In genomic region chr2:124308605-124309004, GRCm38 (mm10) we compare ENCODE assay signal across 21 mouse cellular contexts.
DNase-seq lines count a peak whose midpoint lies in the region; ATAC-seq and TF ChIP-seq lines count a peak whose summit lies in the region.
"Had no signal": no experiment of that assay in that cellular context is flagged by ENCODE, and none has a peak within 500 bp of the region (broad histone marks: within the 10 kb centered on the region; RNA-seq: fewer than 3 reads in every experiment).

No protein-coding gene starts in this region.

- no peaks in the 10 kb centered on the region for H3K9me3 ChIP-seq in lung, embryonic 14.5 days (ENCODE audit: low read depth, low read length)
- no peaks in the 10 kb centered on the region for H3K9me3 ChIP-seq in lung, embryonic 15.5 days
- H3K9me3 ChIP-seq in lung, embryonic 16.5 days (ENCODE audit: control insufficient read depth, low read length), result no peaks in the 10 kb centered on the region

- peak; percentile 63; the same call in 1 of the 2 replicates for ATAC-seq in lung, embryonic 14.5 days (ENCODE audit: insufficient read depth)
- ATAC-seq in lung, embryonic 15.5 days (ENCODE audit: borderline replicate concordance, extremely low read depth, low FRiP score, low TSS enrichment), result peak; percentile 65; the same call in 1 of the 2 replicates
- peak; percentile 91 for ATAC-seq in lung, embryonic 16.5 days (ENCODE audit: low read depth)
- ATAC-seq: activated CD4-positive, CD25-positive, alpha-beta regulatory T cell, adult 4 months; CD4-positive, CD25-positive, alpha-beta regulatory T cell, adult 4 months; Patski had no signal

- TF ChIP-seq CTCF in lung, embryonic 14.5 days (IDR thresholded peaks at IDR 0.05; ENCODE audit: low read depth), result no peak
- TF ChIP-seq CTCF in lung, adult 2 months (IDR thresholded peaks at IDR 0.05; ENCODE audit: insufficient read depth, low read length), result no peak

- WGBS in lung, embryonic 14.5 days, result 22% methylated on average over 2 of the region's 2 CpGs
- 33% methylated on average over 2 of the region's 2 CpGs for WGBS in lung, embryonic 15.5 days
- WGBS in lung, adult 2 months, result 26% methylated on average over 2 of the region's 2 CpGs
- 34% methylated on average over 2 of the region's 2 CpGs for WGBS in lung, embryonic 16.5 days

- no peak overlapping the region for H3K9ac ChIP-seq in lung, embryonic 14.5 days
- no peak overlapping the region for H3K9ac ChIP-seq in lung, embryonic 15.5 days
- no peak overlapping the region for H3K9ac ChIP-seq in lung, embryonic 16.5 days (ENCODE audit: low read length)

- H3K4me1 ChIP-seq in lung, embryonic 14.5 days (ENCODE audit: insufficient read depth), result no peaks in the 10 kb centered on the region
- no peaks in the 10 kb centered on the region for H3K4me1 ChIP-seq in lung, embryonic 15.5 days
- no peaks in the 10 kb centered on the region for H3K4me1 ChIP-seq in lung, adult 2 months (ENCODE audit: control insufficient read depth, insufficient read depth, low read length)
- H3K4me1 ChIP-seq in lung, embryonic 16.5 days (replicated peaks; ENCODE audit: control insufficient read depth, insufficient read depth, low read length), result no peaks in the 10 kb centered on the region

- peak; percentile 72 for DNase-seq in lung, embryonic 14.5 days
- no peak for DNase-seq in lung, postnatal 10 days
- no peak for DNase-seq in lung, adult 2 months
- DNase-seq in lung, postnatal 25 days (ENCODE audit: low spot score), result no peak
- DNase-seq: adrenal gland, adult 2 months; adrenal gland, adult 8-10 months; adrenal gland, postnatal 10 days; adrenal gland, postnatal 14 days; adrenal gland, postnatal 25 days; adrenal gland, postnatal 36 days; B cell, adult 2 months; cerebellum, adult 11 months; cerebellum, adult 11-12 months; cerebellum, adult 18-20 months had no signal

- no peak overlapping the region for H3K4me3 ChIP-seq in lung, embryonic 14.5 days (ENCODE audit: low read depth, low read length)
- H3K4me3 ChIP-seq in lung, embryonic 15.5 days, result no peak overlapping the region
- H3K4me3 ChIP-seq in lung, adult 2 months (replicated peaks; ENCODE audit: extremely low read depth, low read depth, low read length), result no peak overlapping the region
- no peak overlapping the region for H3K4me3 ChIP-seq in lung, embryonic 16.5 days (ENCODE audit: low read length)

- H3K36me3 ChIP-seq in lung, embryonic 14.5 days (ENCODE audit: insufficient read depth), result no peaks in the 10 kb centered on the region
- no peaks in the 10 kb centered on the region for H3K36me3 ChIP-seq in lung, embryonic 15.5 days
- no peaks in the 10 kb centered on the region for H3K36me3 ChIP-seq in lung, embryonic 16.5 days (ENCODE audit: control insufficient read depth, insufficient read depth, low read length)
- H3K36me3 ChIP-seq: G1E had no signal

- H3K27me3 ChIP-seq in lung, embryonic 14.5 days (ENCODE audit: insufficient read depth, low read length), result no peaks in the 10 kb centered on the region
- no peaks in the 10 kb centered on the region for H3K27me3 ChIP-seq in lung, embryonic 15.5 days
- H3K27me3 ChIP-seq in lung, embryonic 16.5 days (ENCODE audit: control insufficient read depth, insufficient read depth, low read depth, low read length), result no peaks in the 10 kb centered on the region
- H3K27me3 ChIP-seq: CH12.LX, Patski had no signal

- H3K4me2 ChIP-seq in lung, embryonic 14.5 days, result no peak overlapping the region
- no peak overlapping the region for H3K4me2 ChIP-seq in lung, embryonic 15.5 days
- H3K4me2 ChIP-seq in lung, embryonic 16.5 days (ENCODE audit: low read depth, low read length), result no peak overlapping the region

- no peak for TF ChIP-seq POLR2A in lung, adult 2 months (IDR thresholded peaks at IDR 0.05; ENCODE audit: borderline replicate concordance, extremely low read depth, low read depth, low read length)

- H3K27ac ChIP-seq in lung, embryonic 14.5 days (ENCODE audit: low read depth), result no peak overlapping the region
- H3K27ac ChIP-seq in lung, embryonic 15.5 days, result no peak overlapping the region
- no peak overlapping the region for H3K27ac ChIP-seq in lung, embryonic 16.5 days (ENCODE audit: low read length)
